Mouse (Mus musculus): ENCODE measurements around the gene Acbd4. TPM values are rescaled to one million over a fixed set of nuclear protein-coding genes. Genes with fewer than 3 reads are reported as not detected.

Acbd4 gene
- total and polyA plus RNA-seq, 3 experiments, result 27.8 to 38.1 (median 27.8) TPM

- intact Hi-C loops (cut with DNase I), result no loop called here
- no peaks in the 10 kb centered on the region; the same call in none of the 2 replicates for H3K36me3 ChIP-seq (ENCODE audit: control insufficient read depth, insufficient read depth, low read length)
- TF ChIP-seq EP300 (IDR thresholded peaks at IDR 0.05; ENCODE audit: insufficient read depth, low read depth, low read length), result no peak
- no peak for TF ChIP-seq CTCF (IDR thresholded peaks at IDR 0.05)
- no peak for TF ChIP-seq POLR2A (IDR thresholded peaks at IDR 0.05; ENCODE audit: insufficient read depth, low read depth, low read length)
- H3K27me3 ChIP-seq (ENCODE audit: control insufficient read depth, insufficient read depth, low read length), result no peaks in the 10 kb centered on the region
- no peak overlapping the region for H3K27ac ChIP-seq
- peaks cover 10% of the 10 kb centered on the region for H3K4me1 ChIP-seq (ENCODE audit: control insufficient read depth, insufficient read depth, low read length)
- WGBS, result 100% methylated on average over 2 of the region's 2 CpGs
- no peaks in the 10 kb centered on the region for H3K79me2 ChIP-seq (replicated peaks; ENCODE audit: control insufficient read depth, insufficient read depth, low read length)
- DNase-seq, result no peak
- H3K4me3 ChIP-seq, result no peak overlapping the region
- no peak overlapping the region for H3K9ac ChIP-seq (ENCODE audit: low read depth, low read length)
Measured at GRCm38 (mm10) chr11:103069731-103070130, 31.8 kb upstream of the Acbd4 start.

GRCm38 (mm10) chr11:103070322-103070880 lies 31.1 kb upstream of the Acbd4 start:
- no peak for DNase-seq
- Histone ChIP-seq H3K9ac (ENCODE audit: low read depth, low read length) (no peak overlapping the region), H3K4me3 (no peak overlapping the region), H3K27me3 (ENCODE audit: control insufficient read depth, insufficient read depth, low read length) (no peaks in the 10 kb centered on the region), H3K27ac (no peak overlapping the region), H3K36me3 (ENCODE audit: control insufficient read depth, insufficient read depth, low read length) (no peaks in the 10 kb centered on the region; the same call in none of the 2 replicates), H3K79me2 (replicated peaks; ENCODE audit: control insufficient read depth, insufficient read depth, low read length) (no peaks in the 10 kb centered on the region), H3K4me1 (ENCODE audit: control insufficient read depth, insufficient read depth, low read length) (peaks cover 10% of the 10 kb centered on the region)
- TF ChIP-seq EP300 (IDR thresholded peaks at IDR 0.05; ENCODE audit: insufficient read depth, low read depth, low read length) (no peak), CTCF (IDR thresholded peaks at IDR 0.05) (no peak), POLR2A (IDR thresholded peaks at IDR 0.05; ENCODE audit: insufficient read depth, low read depth, low read length) (no peak)
- intact Hi-C loops (cut with DNase I), result no loop called here
- WGBS, result 87% methylated on average over 10 of the region's 10 CpGs

GRCm38 (mm10) chr11:103073671-103074070 lies 27.8 kb upstream of the Acbd4 start:
- Histone ChIP-seq H3K4me3 (no peak overlapping the region), H3K79me2 (replicated peaks; ENCODE audit: control insufficient read depth, insufficient read depth, low read length) (no peaks in the 10 kb centered on the region), H3K27ac (no peak overlapping the region), H3K27me3 (ENCODE audit: control insufficient read depth, insufficient read depth, low read length) (no peaks in the 10 kb centered on the region), H3K36me3 (ENCODE audit: control insufficient read depth, insufficient read depth, low read length) (no peaks in the 10 kb centered on the region; the same call in 1 of the 2 replicates), H3K4me1 (ENCODE audit: control insufficient read depth, insufficient read depth, low read length) (peaks cover 3% of the 10 kb centered on the region), H3K9ac (ENCODE audit: low read depth, low read length) (no peak overlapping the region)
- TF ChIP-seq CTCF (IDR thresholded peaks at IDR 0.05) (no peak), EP300 (IDR thresholded peaks at IDR 0.05; ENCODE audit: insufficient read depth, low read depth, low read length) (no peak), POLR2A (IDR thresholded peaks at IDR 0.05; ENCODE audit: insufficient read depth, low read depth, low read length) (no peak)
- WGBS, result 74% methylated on average over 7 of the region's 7 CpGs
- DNase-seq, result no peak
- intact Hi-C loops (cut with DNase I), result no loop called here

DNA sequence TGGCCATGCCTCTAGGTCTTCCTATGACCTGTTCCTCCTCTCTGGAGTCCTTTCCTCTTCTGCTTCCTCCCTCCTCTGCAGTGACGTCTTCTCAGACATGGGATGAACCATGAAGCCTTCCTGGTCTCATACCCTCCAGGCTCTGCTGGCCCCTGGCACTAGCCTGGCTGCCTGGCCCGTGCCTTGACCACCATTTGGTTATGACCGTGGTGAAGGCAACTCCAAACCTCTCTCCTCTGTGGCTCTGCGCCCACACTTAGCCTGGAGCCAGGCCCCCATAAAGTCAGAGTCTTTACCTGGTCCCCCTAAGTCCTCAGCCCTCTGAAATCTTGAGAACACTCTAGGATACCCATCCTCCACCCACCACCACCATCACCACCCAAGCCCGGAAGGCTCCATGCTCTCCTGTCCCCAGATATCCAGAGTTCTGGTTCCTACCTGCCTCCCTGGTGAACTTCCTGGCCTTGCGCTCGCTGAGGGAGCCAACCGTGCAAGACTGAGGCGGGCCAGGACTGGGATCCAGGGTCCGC lies 27.3 kb upstream of the Acbd4 start:
- no peak for DNase-seq
- H3K9ac ChIP-seq (ENCODE audit: low read depth, low read length), result no peak overlapping the region
- H3K4me3 ChIP-seq, result peak overlapping the region; percentile 1; the same call in 1 of the 2 replicates
- intact Hi-C loops (cut with DNase I), result no loop called here
- H3K27me3 ChIP-seq (ENCODE audit: control insufficient read depth, insufficient read depth, low read length), result no peaks in the 10 kb centered on the region
- H3K4me1 ChIP-seq (ENCODE audit: control insufficient read depth, insufficient read depth, low read length), result peaks cover 3% of the 10 kb centered on the region
- H3K27ac ChIP-seq, result peak overlapping the region; percentile 66
- WGBS, result 72% methylated on average over 10 of the region's 10 CpGs
- H3K79me2 ChIP-seq (replicated peaks; ENCODE audit: control insufficient read depth, insufficient read depth, low read length), result no peaks in the 10 kb centered on the region
- H3K36me3 ChIP-seq (ENCODE audit: control insufficient read depth, insufficient read depth, low read length), result no peaks in the 10 kb centered on the region; the same call in 1 of the 2 replicates
- no peak for TF ChIP-seq POLR2A (IDR thresholded peaks at IDR 0.05; ENCODE audit: insufficient read depth, low read depth, low read length)
- TF ChIP-seq EP300 (IDR thresholded peaks at IDR 0.05; ENCODE audit: insufficient read depth, low read depth, low read length), result no peak
- no peak for TF ChIP-seq CTCF (IDR thresholded peaks at IDR 0.05)

DNA sequence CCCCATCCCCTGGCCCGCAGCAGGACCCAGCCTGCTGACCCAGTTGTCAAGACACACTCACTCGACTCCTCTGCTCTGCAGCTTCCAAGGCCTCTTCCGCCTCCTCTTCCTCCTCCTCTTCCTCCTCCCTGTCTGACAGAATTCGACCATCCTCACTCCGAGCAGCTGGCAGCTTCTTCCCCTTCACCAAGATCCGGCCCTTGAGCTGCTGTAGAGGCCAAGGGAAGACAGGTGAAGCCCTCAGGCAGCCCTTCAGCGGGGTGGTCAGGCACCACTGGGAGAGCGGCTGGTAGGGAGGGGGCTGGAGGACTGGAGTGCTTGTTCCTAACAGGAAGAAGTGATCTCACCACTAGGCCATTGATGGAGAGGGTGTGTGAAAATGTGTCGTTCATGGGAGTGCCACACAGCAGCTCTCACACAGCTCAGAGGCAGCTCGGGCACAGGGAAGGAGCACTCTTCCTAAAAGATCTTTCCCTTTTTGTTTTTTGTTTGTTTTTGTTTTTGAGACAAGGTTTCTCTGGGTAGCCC lies 26.6 kb upstream of the Acbd4 start:
- intact Hi-C loops (cut with DNase I), result no loop called here
- TF ChIP-seq EP300 (IDR thresholded peaks at IDR 0.05; ENCODE audit: insufficient read depth, low read depth, low read length) (no peak), CTCF (IDR thresholded peaks at IDR 0.05) (no peak), POLR2A (IDR thresholded peaks at IDR 0.05; ENCODE audit: insufficient read depth, low read depth, low read length) (no peak)
- no peak overlapping the region for H3K9ac ChIP-seq (ENCODE audit: low read depth, low read length)
- H3K36me3 ChIP-seq (ENCODE audit: control insufficient read depth, insufficient read depth, low read length), result no peaks in the 10 kb centered on the region; the same call in 1 of the 2 replicates
- no peaks in the 10 kb centered on the region for H3K27me3 ChIP-seq (ENCODE audit: control insufficient read depth, insufficient read depth, low read length)
- peaks cover 3% of the 10 kb centered on the region for H3K4me1 ChIP-seq (ENCODE audit: control insufficient read depth, insufficient read depth, low read length)
- no peaks in the 10 kb centered on the region for H3K79me2 ChIP-seq (replicated peaks; ENCODE audit: control insufficient read depth, insufficient read depth, low read length)
- peak overlapping the region; percentile 66 for H3K27ac ChIP-seq
- DNase-seq, result no peak
- 47% methylated on average over 10 of the region's 10 CpGs for WGBS
- peak overlapping the region; percentile 1; the same call in 1 of the 2 replicates for H3K4me3 ChIP-seq

DNA sequence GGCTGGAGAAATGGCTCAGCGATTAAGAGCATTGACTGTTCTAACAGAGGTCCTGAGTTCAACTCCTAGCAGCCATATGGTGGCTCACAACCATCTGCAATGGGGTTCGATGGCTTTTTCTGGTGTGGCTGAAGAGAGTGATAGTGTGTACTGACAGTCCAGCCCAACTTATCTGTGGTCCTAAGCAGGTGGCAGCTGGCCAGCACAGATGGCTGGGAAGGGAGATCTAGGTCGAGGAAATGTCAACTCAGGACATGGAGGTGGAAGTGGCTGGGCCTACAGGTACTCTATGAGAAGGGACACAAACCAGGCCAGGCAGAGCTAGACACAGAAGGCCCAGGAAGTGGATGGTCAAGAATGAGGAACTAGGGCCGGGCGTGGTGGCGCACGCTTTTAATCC lies 25.5 kb upstream of the Acbd4 start:
- Histone ChIP-seq H3K4me1 (ENCODE audit: control insufficient read depth, insufficient read depth, low read length) (peaks cover 3% of the 10 kb centered on the region), H3K9ac (ENCODE audit: low read depth, low read length) (no peak overlapping the region), H3K4me3 (no peak overlapping the region), H3K36me3 (ENCODE audit: control insufficient read depth, insufficient read depth, low read length) (no peaks in the 10 kb centered on the region; the same call in 1 of the 2 replicates), H3K27me3 (ENCODE audit: control insufficient read depth, insufficient read depth, low read length) (no peaks in the 10 kb centered on the region), H3K27ac (no peak overlapping the region), H3K79me2 (replicated peaks; ENCODE audit: control insufficient read depth, insufficient read depth, low read length) (no peaks in the 10 kb centered on the region)
- WGBS, result 61% methylated on average over 7 of the region's 7 CpGs
- TF ChIP-seq EP300 (IDR thresholded peaks at IDR 0.05; ENCODE audit: insufficient read depth, low read depth, low read length) (peak; percentile 49; the same call in 1 of the 2 replicates), CTCF (IDR thresholded peaks at IDR 0.05) (no peak)
- peak; percentile 53 to 66 for DNase-seq
- intact Hi-C loops (cut with DNase I), result no loop called here
